Mouse (Mus musculus) CH12.LX (cell line): ENCODE data around the gene Gdap1l1. TPM values are rescaled to one million over a fixed set of nuclear protein-coding genes. Genes with fewer than 3 reads are reported as not detected.
A peak's percentile ranks its signal among the peaks of the same experiment; 100 is the strongest.

Experiments used
- DNase-seq: peaks from one replicate; pipeline ENCODE4 v3.0.0-alpha.2; 2013; ENCODE audit errors: extremely low read depth
- H3K27ac ChIP-seq: 2 replicates; pipeline ENCODE4 v1.5.1; 2012; ENCODE audit warnings: low read depth, mild to moderate bottlenecking, control low read depth, moderate library complexity; ENCODE audit not compliant: insufficient read depth
- H3K27me3 ChIP-seq: replicated peaks from 2 replicates; pipeline ENCODE3; 2012; ENCODE audit warnings: inconsistent platforms
- H3K36me3 ChIP-seq, 2 experiments: replicated peaks in 1 of 2; 2 replicates each; pipeline versions ENCODE3 to v1.6.1; 2012; ENCODE audit warnings: inconsistent platforms in 1 of 2, low read length in 1 of 2, mild to moderate bottlenecking in 1 of 2, mixed read lengths in 1 of 2, moderate library complexity in 1 of 2; ENCODE audit not compliant: control insufficient read depth in 1 of 2, insufficient read depth in 1 of 2
- H3K4me1 ChIP-seq, 2 experiments: 2 replicates each; pipeline ENCODE4 v1.6.1; 2012; ENCODE audit warnings: inconsistent platforms in 1 of 2, moderate library complexity in 1 of 2; ENCODE audit not compliant: insufficient read depth in 2 of 2, control insufficient read depth in 1 of 2
- H3K4me2 ChIP-seq: 2 replicates; pipeline ENCODE4 v1.6.1; 2012; ENCODE audit warnings: low read depth, mild to moderate bottlenecking, control low read depth; ENCODE audit not compliant: poor library complexity, insufficient read depth, severe bottlenecking
- H3K4me3 ChIP-seq, 3 experiments: fragments of 150-350 bp in 1 of 3; sonication (generic) in 1 of 3; replicated peaks in 1 of 3; 2 replicates each; pipeline versions ENCODE3 to v1.5.1; 2011 to 2012; ENCODE audit warnings: low read depth in 2 of 3, low read length in 2 of 3, mild to moderate bottlenecking in 2 of 3, moderate library complexity in 2 of 3, control low read depth in 1 of 3, improper control_type of control experiment in 1 of 3, inconsistent platforms in 1 of 3, mixed read lengths in 1 of 3; ENCODE audit not compliant: poor library complexity in 1 of 3
- H3K79me2 ChIP-seq: replicated peaks from 2 replicates; pipeline ENCODE4 v1.6.1; 2012; ENCODE audit warnings: mild to moderate bottlenecking, moderate library complexity; ENCODE audit not compliant: control insufficient read depth, poor library complexity, insufficient read depth, severe bottlenecking; ENCODE audit errors: extremely low read depth
- H3K9ac ChIP-seq: 2 replicates; pipeline ENCODE4 v1.6.1; 2012; ENCODE audit warnings: low read depth, mild to moderate bottlenecking, control low read depth, moderate library complexity; ENCODE audit not compliant: insufficient read depth
- H3K9me3 ChIP-seq: replicated peaks from 2 replicates; pipeline ENCODE3; 2012; ENCODE audit warnings: low read length, inconsistent platforms, mixed read lengths
- CHD2 ChIP-seq: IDR thresholded peaks from 2 replicates; pipeline ENCODE4 v1.6.1; 2011; ENCODE audit warnings: low read length, improper control_type of control experiment
- E2F4 ChIP-seq: IDR thresholded peaks from 2 replicates; pipeline ENCODE4 v1.6.1; 2011; ENCODE audit warnings: low read depth, low read length, improper control_type of control experiment; ENCODE audit not compliant: insufficient replicate concordance
- ELF1 ChIP-seq: IDR thresholded peaks from 2 replicates; pipeline ENCODE4 v1.6.1; 2014; ENCODE audit warnings: low read depth, mild to moderate bottlenecking, inconsistent platforms, low read length, improper control_type of control experiment
- GABPA ChIP-seq: IDR thresholded peaks from 2 replicates; pipeline ENCODE4 v1.6.1; 2012; ENCODE audit warnings: low read depth, low read length, improper control_type of control experiment, inconsistent platforms; ENCODE audit not compliant: insufficient replicate concordance
- IRF4 ChIP-seq: IDR thresholded peaks from 2 replicates; pipeline ENCODE4 v1.6.1; 2014; ENCODE audit warnings: low read depth, mild to moderate bottlenecking, inconsistent platforms, low read length, improper control_type of control experiment
- KAT2A ChIP-seq: IDR thresholded peaks from 2 replicates; pipeline ENCODE4 v1.6.1; 2012; ENCODE audit warnings: low read length, improper control_type of control experiment, inconsistent platforms; ENCODE audit not compliant: insufficient replicate concordance
- MAZ ChIP-seq: IDR thresholded peaks from 2 replicates; pipeline ENCODE4 v1.6.1; 2012; ENCODE audit warnings: low read depth, mild to moderate bottlenecking, inconsistent platforms, low read length, improper control_type of control experiment, moderate library complexity
- MEF2A ChIP-seq: IDR thresholded peaks from 2 replicates; pipeline ENCODE4 v1.6.1; 2014; ENCODE audit warnings: low read depth, mild to moderate bottlenecking, inconsistent platforms, low read length, improper control_type of control experiment, borderline replicate concordance
- MXI1 ChIP-seq: IDR thresholded peaks from 2 replicates; pipeline ENCODE4 v1.6.1; 2011; ENCODE audit warnings: mild to moderate bottlenecking, low read depth, low read length, improper control_type of control experiment
- NELFE ChIP-seq: IDR thresholded peaks from 2 replicates; pipeline ENCODE4 v1.6.1; 2011; ENCODE audit warnings: low read depth, low read length, improper control_type of control experiment
- RAD21 ChIP-seq: IDR thresholded peaks from 2 replicates; pipeline ENCODE4 v1.6.1; 2011; ENCODE audit warnings: low read depth, mild to moderate bottlenecking, low read length, improper control_type of control experiment, moderate library complexity
- RCOR1 ChIP-seq: conservative IDR thresholded peaks from 2 replicates; pipeline ENCODE4 v1.6.1; 2012; ENCODE audit warnings: low read depth, mild to moderate bottlenecking, inconsistent platforms, low read length, improper control_type of control experiment
- SMC3 ChIP-seq: IDR thresholded peaks from 2 replicates; pipeline ENCODE4 v1.6.1; 2011; ENCODE audit warnings: low read depth, low read length, improper control_type of control experiment
- TCF12 ChIP-seq: IDR thresholded peaks from 2 replicates; pipeline ENCODE4 v1.6.1; 2014; ENCODE audit warnings: low read depth, mild to moderate bottlenecking, inconsistent platforms, low read length, improper control_type of control experiment
- UBTF ChIP-seq: IDR thresholded peaks from 2 replicates; pipeline ENCODE4 v1.6.1; 2012; ENCODE audit warnings: low read depth, mild to moderate bottlenecking, inconsistent platforms, low read length, improper control_type of control experiment, moderate library complexity
- USF1 ChIP-seq: IDR thresholded peaks from 2 replicates; pipeline ENCODE4 v1.6.1; 2014; ENCODE audit warnings: low read depth, mild to moderate bottlenecking, inconsistent platforms, low read length, improper control_type of control experiment
- USF2 ChIP-seq: conservative IDR thresholded peaks from 2 replicates; pipeline ENCODE4 v1.6.1; 2011; ENCODE audit warnings: low read depth, low read length, improper control_type of control experiment
- ZC3H11A ChIP-seq: IDR thresholded peaks from 2 replicates; pipeline ENCODE4 v1.6.1; 2012; ENCODE audit warnings: low read depth, mild to moderate bottlenecking, inconsistent platforms, low read length, improper control_type of control experiment
- ZMIZ1 ChIP-seq: IDR thresholded peaks from 2 replicates; pipeline ENCODE4 v1.6.1; 2012; ENCODE audit warnings: low read depth, mild to moderate bottlenecking, inconsistent platforms, low read length, improper control_type of control experiment
- ZNF384 ChIP-seq: IDR thresholded peaks from 2 replicates; pipeline ENCODE4 v1.6.1; 2012; ENCODE audit warnings: low read depth, low read length, improper control_type of control experiment, inconsistent platforms
- dilution Hi-C: fragments of 300-500 bp; cut with MboI; formaldehyde crosslinking; loops from 2 replicates; pipeline ENCODE4 v1.14.3; 2020; ENCODE audit warnings: low sequenced_read_pairs; ENCODE audit not compliant: extremely low pct_unique_long_range_greater_than_20kb, extremely low pct_ligation_motif_present
- in situ Hi-C: fragments of 300-500 bp; cut with MboI; formaldehyde crosslinking; loops from 3 replicates; pipeline ENCODE4 v1.14.3; 2019; ENCODE audit warnings: low sequenced_read_pairs, low pct_ligation_motif_present, low pct_unique_long_range_greater_than_20kb, mixed read lengths
- polyA plus RNA-seq: library from polyadenylated mRNA; unstranded; fragments of >175 nt; gene quantifications from 2 replicates; pipeline ENCODE4 v1.2.1, GENCODE M21; 2012; ENCODE audit warnings: low read depth; ENCODE audit not compliant: insufficient read length
- total RNA-seq, 2 experiments: library from RNA; depleted of rRNA; stranded (reverse); fragments of 300-350 nt in 1 of 2; fragments of >200 nt in 1 of 2; gene quantifications; 2 replicates each; pipeline ENCODE4 v1.2.3; 2012 to 2014

Gdap1l1 gene
- total and polyA plus RNA-seq, 3 experiments, result not detected

GRCm38 (mm10) chr2:163469711-163470110, 31.4 kb downstream of the Gdap1l1 start:
- Histone ChIP-seq H3K27ac (no peak overlapping the region), H3K27me3 (peaks cover 9% of the 10 kb centered on the region), H3K4me1 (peaks cover 0 to 14% of the 10 kb centered on the region in 2 experiments; a peak in 3 of 4 replicates), H3K4me3 (no peak overlapping the region), H3K9me3 (no peaks in the 10 kb centered on the region), H3K36me3 (peaks cover 10 to 46% of the 10 kb centered on the region in 2 experiments), H3K4me2 (no peak overlapping the region), H3K9ac (no peak overlapping the region), H3K79me2 (no peaks in the 10 kb centered on the region)
- no peak for DNase-seq
- TF ChIP-seq TCF12 (no peak), RCOR1 (no peak), ELF1 (no peak), MEF2A (no peak), E2F4 (no peak), USF1 (no peak), ZNF384 (no peak), USF2 (no peak), UBTF (no peak)
- in situ Hi-C loops, result no loop called here
- dilution Hi-C loops, result no loop called here

GRCm38 (mm10) chr2:163471136-163471535, 32.9 kb downstream of the Gdap1l1 start:
- peaks cover 19% of the 10 kb centered on the region for H3K27me3 ChIP-seq
- H3K9me3 ChIP-seq, result no peaks in the 10 kb centered on the region
- dilution Hi-C loops, result no loop called here
- H3K9ac ChIP-seq, result no peak overlapping the region; the same call in 1 of the 2 replicates
- in situ Hi-C loops, result no loop called here
- peak overlapping the region; percentile 60 for H3K4me2 ChIP-seq
- no peaks in the 10 kb centered on the region for H3K79me2 ChIP-seq
- no peak for TF ChIP-seq IRF4
- no peak for TF ChIP-seq UBTF
- TF ChIP-seq KAT2A, result no peak
- TF ChIP-seq MEF2A, result no peak
- no peak for TF ChIP-seq ELF1
- TF ChIP-seq MAZ, result no peak
- TF ChIP-seq MXI1, result no peak
- no peak for TF ChIP-seq GABPA
- TF ChIP-seq NELFE, result no peak
- TF ChIP-seq ZNF384, result no peak
- TF ChIP-seq ZMIZ1, result no peak
- no peak for TF ChIP-seq RAD21
- no peak for TF ChIP-seq SMC3
- no peak for TF ChIP-seq CHD2
- no peak for TF ChIP-seq ZC3H11A
- TF ChIP-seq RCOR1, result no peak
- no peak overlapping the region for H3K27ac ChIP-seq
- no peak for DNase-seq
- peak overlapping the region in 1 of 3 experiments; percentile 94 for H3K4me3 ChIP-seq
- peaks cover 10 to 40% of the 10 kb centered on the region in 2 experiments for H3K36me3 ChIP-seq
- peaks cover 0 to 14% of the 10 kb centered on the region in 2 experiments; a peak in 3 of 4 replicates for H3K4me1 ChIP-seq
